Mouse (Mus musculus): ENCODE results near the gene Gch1. TPM values are rescaled to one million over a fixed set of nuclear protein-coding genes. Genes with fewer than 3 reads are reported as not detected.

Gene Gch1
- 57.8 TPM for total RNA-seq (2023)

DNA sequence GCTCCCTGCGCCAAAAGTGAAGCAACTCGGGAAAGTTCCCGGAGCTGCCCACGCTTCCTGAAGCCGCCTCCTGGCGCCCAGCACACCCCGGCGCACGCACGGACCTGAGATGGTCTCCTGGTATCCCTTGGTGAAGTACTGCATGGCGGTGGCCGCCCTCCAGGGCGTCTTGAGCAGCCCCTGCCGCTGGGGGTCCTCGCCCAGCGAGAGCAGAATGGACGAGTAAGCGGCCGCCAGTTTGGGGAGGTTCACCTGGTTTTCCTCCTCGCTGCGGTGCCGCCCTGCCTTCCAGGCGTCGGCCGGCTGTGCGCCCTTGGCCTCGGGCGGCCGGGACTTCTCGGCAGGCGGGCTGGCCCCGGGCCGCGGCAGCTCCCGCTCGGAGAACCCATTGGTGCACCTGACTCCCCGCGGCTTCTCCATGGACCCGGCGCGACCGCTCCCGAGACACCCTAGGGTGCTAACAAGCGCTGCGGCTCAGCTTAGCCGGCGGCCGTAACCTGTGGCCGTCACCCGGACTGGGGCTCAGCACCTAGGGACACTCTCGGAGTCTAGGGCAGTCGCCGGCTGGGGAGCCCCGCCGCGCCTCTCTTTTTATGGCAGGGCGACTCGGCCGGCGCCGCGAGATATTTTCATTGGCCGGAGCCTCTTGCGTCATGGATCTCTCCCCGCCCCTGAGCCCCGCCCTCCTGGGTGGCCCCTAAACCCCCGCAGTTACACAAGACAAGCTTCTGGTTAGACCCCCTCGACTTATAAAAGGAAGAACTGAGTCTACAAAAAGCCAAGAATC, at the start of gene Gch1:
Gch1 (minus strand) TSS at position 566 of the 787 bp plus-strand sequence.

Other genes with a start within 250 kb of the Gch1 start
- gene Wdhd1, start 87.4 kb upstream of the Gch1 start, total RNA-seq (2023), result 19.5 TPM
- 24.4 TPM for gene Socs4, start 87.5 kb upstream of the Gch1 start, total RNA-seq (2023)
- 195 TPM for gene Mapk1ip1l, start 108.9 kb upstream of the Gch1 start, total RNA-seq (2023)
- gene Lgals3, start 178.3 kb upstream of the Gch1 start, total RNA-seq (2023), result 2.9 TPM
- gene Dlgap5, start 229.0 kb upstream of the Gch1 start, total RNA-seq (2023), result 8.5 TPM